Mouse (Mus musculus) ovary, postnatal 10 days (tissue): ENCODE data around the gene Plekhj1.

Experiments
- DNase-seq: peaks from one replicate; pipeline ENCODE4 v3.0.0; 2022; ENCODE audit warnings: low spot score

The Plekhj1 gene

DNA sequence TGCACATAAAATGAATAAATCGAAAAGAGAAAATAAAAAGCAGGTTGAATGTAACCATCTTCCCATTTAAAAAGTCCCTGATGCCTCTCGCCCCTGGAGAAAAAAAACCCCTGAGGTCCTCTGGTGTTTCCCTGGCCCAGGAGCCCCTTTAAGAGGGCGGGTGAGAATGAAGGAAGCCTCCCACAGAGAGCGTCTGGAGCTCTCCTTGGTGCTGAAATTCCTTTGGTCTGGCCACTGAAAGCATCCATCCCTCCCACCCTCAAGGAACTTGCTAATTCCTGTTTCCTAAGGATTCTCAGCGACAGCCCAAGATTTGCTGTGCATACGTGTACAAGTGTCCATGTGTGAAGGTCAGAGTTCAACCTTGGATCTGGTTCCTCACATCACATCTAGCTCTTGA lies 49.8 kb downstream of the Plekhj1 start:
- DNase-seq, result peak; percentile 39

GRCm38 (mm10) chr10:80747410-80747809 lies 51.0 kb downstream of the Plekhj1 start:
- DNase-seq, result peak; percentile 26
